9 mouse cellular contexts compared by ENCODE assay signal in genomic region chr11:30186902-30187470, GRCm38 (mm10).
A peak's percentile ranks its signal among the peaks of the same experiment; 100 is the strongest.
DNase-seq lines count a peak whose midpoint lies in the region; ATAC-seq and TF ChIP-seq lines count a peak whose summit lies in the region.
"Had no signal": no experiment of that assay in that cellular context is flagged by ENCODE, and none has a peak within 500 bp of the region (broad histone marks: within the 10 kb centered on the region; RNA-seq: fewer than 3 reads in every experiment).

No protein-coding gene starts in this region.

- H3K4me2 ChIP-seq in hindbrain, postnatal 0 days (ENCODE audit: low read depth, low read length) = no peak overlapping the region
- H3K4me2 ChIP-seq in hindbrain, embryonic 11.5 days (replicated peaks; ENCODE audit: low read depth, low read length) = no peak overlapping the region
- H3K4me2 ChIP-seq in liver, embryonic 12.5 days = peak overlapping the region; percentile 0; the same call in 1 of the 2 replicates
- H3K4me2 ChIP-seq in stomach, postnatal 0 days (replicated peaks; ENCODE audit: low read depth) = peak overlapping the region; percentile 23; the same call in 1 of the 2 replicates
- H3K4me2 ChIP-seq: forebrain, embryonic 13.5 days had no signal

- no peak for TF ChIP-seq CTCF in hindbrain, postnatal 0 days (IDR thresholded peaks at IDR 0.05; ENCODE audit: low read depth)
- TF ChIP-seq CTCF in stomach, postnatal 0 days (IDR thresholded peaks at IDR 0.05; ENCODE audit: low read depth) = no peak

- no peaks in the 10 kb centered on the region for H3K4me1 ChIP-seq in hindbrain, postnatal 0 days (ENCODE audit: insufficient read depth, low read length)
- H3K4me1 ChIP-seq in hindbrain, embryonic 11.5 days (replicated peaks; ENCODE audit: control insufficient read depth, insufficient read depth, low read length) = no peaks in the 10 kb centered on the region
- H3K4me1 ChIP-seq in liver, embryonic 12.5 days = peaks cover 45% of the 10 kb centered on the region
- H3K4me1 ChIP-seq in stomach, postnatal 0 days (replicated peaks; ENCODE audit: control insufficient read depth, insufficient read depth) = peaks cover 12% of the 10 kb centered on the region; the same call in 1 of the 2 replicates

- ATAC-seq in hindbrain, postnatal 0 days = 0 out of 2 replicates have a peak, but pooled peaks have one; percentile 29
- no peak for ATAC-seq in hindbrain, embryonic 11.5 days (ENCODE audit: low FRiP score)
- ATAC-seq in liver, embryonic 12.5 days = 0 out of 2 replicates have a peak, but pooled peaks have one; percentile 59
- no peak for ATAC-seq in stomach, postnatal 0 days (ENCODE audit: low FRiP score, low TSS enrichment)
- ATAC-seq: forebrain, embryonic 13.5 days had no signal

- H3K9me3 ChIP-seq in hindbrain, postnatal 0 days (ENCODE audit: low read length) = no peaks in the 10 kb centered on the region
- no peaks in the 10 kb centered on the region for H3K9me3 ChIP-seq in hindbrain, embryonic 11.5 days (ENCODE audit: control insufficient read depth, low read length)
- H3K9me3 ChIP-seq in liver, embryonic 12.5 days (replicated peaks) = no peaks in the 10 kb centered on the region
- no peaks in the 10 kb centered on the region for H3K9me3 ChIP-seq in stomach, postnatal 0 days (ENCODE audit: control insufficient read depth, low read length)
- H3K9me3 ChIP-seq: forebrain, embryonic 13.5 days had no signal

- no peak overlapping the region for H3K9ac ChIP-seq in hindbrain, postnatal 0 days (replicated peaks; ENCODE audit: low read length)
- H3K9ac ChIP-seq in hindbrain, embryonic 11.5 days (ENCODE audit: low read depth, low read length) = no peak overlapping the region
- H3K9ac ChIP-seq in liver, embryonic 12.5 days = no peak overlapping the region
- H3K9ac ChIP-seq in stomach, postnatal 0 days (ENCODE audit: low read length) = 0 out of 2 replicates have a peak overlapping the region, but pooled peaks have one; percentile 4
- H3K9ac ChIP-seq: forebrain, embryonic 13.5 days had no signal

- 70% methylated on average over 4 of the region's 4 CpGs for WGBS in hindbrain, postnatal 0 days
- 85% methylated on average over 4 of the region's 4 CpGs for WGBS in hindbrain, embryonic 11.5 days
- 52% methylated on average over 4 of the region's 4 CpGs for WGBS in liver, embryonic 12.5 days (ENCODE audit: insufficient replicate concordance)
- 63% methylated on average over 4 of the region's 4 CpGs for WGBS in stomach, postnatal 0 days

- H3K27me3 ChIP-seq in hindbrain, postnatal 0 days (ENCODE audit: insufficient read depth, low read length) = no peaks in the 10 kb centered on the region
- H3K27me3 ChIP-seq in hindbrain, embryonic 11.5 days (ENCODE audit: control insufficient read depth, insufficient read depth, low read length) = no peaks in the 10 kb centered on the region
- H3K27me3 ChIP-seq in liver, embryonic 12.5 days (replicated peaks) = no peaks in the 10 kb centered on the region
- H3K27me3 ChIP-seq in stomach, postnatal 0 days (ENCODE audit: control insufficient read depth, insufficient read depth, low read length) = no peaks in the 10 kb centered on the region
- H3K27me3 ChIP-seq: forebrain, embryonic 13.5 days had no signal

- no peak for TF ChIP-seq EP300 in stomach, postnatal 0 days (optimal IDR thresholded peaks at IDR 0.05)

- no peak overlapping the region for H3K4me3 ChIP-seq in hindbrain, postnatal 0 days (ENCODE audit: low read length)
- H3K4me3 ChIP-seq in hindbrain, embryonic 11.5 days (ENCODE audit: low read depth, low read length) = no peak overlapping the region
- no peak overlapping the region for H3K4me3 ChIP-seq in liver, embryonic 12.5 days
- no peak overlapping the region for H3K4me3 ChIP-seq in stomach, postnatal 0 days (ENCODE audit: low read depth, low read length)
- H3K4me3 ChIP-seq: forebrain, embryonic 13.5 days had no signal

- no peak overlapping the region for H3K27ac ChIP-seq in hindbrain, postnatal 0 days
- no peak overlapping the region for H3K27ac ChIP-seq in hindbrain, embryonic 11.5 days (ENCODE audit: low read depth, low read length)
- H3K27ac ChIP-seq in liver, embryonic 12.5 days = no peak overlapping the region
- 0 out of 2 replicates have a peak overlapping the region, but pooled peaks have one; percentile 30 for H3K27ac ChIP-seq in stomach, postnatal 0 days (replicated peaks)
- H3K27ac ChIP-seq: forebrain, embryonic 13.5 days had no signal

- H3K36me3 ChIP-seq in hindbrain, postnatal 0 days (ENCODE audit: insufficient read depth, low read length) = no peaks in the 10 kb centered on the region; the same call in 1 of the 2 replicates
- H3K36me3 ChIP-seq in hindbrain, embryonic 11.5 days (ENCODE audit: control insufficient read depth, insufficient read depth, low read length) = no peaks in the 10 kb centered on the region
- no peaks in the 10 kb centered on the region for H3K36me3 ChIP-seq in liver, embryonic 12.5 days
- no peaks in the 10 kb centered on the region for H3K36me3 ChIP-seq in stomach, postnatal 0 days (ENCODE audit: control insufficient read depth, insufficient read depth, low read length)

- no peak for DNase-seq in hindbrain, postnatal 0 days (ENCODE audit: low spot score)
- DNase-seq in hindbrain, embryonic 11.5 days (ENCODE audit: low spot score) = no peak
- peak; percentile 16 for DNase-seq in WW6 (ENCODE audit: low read depth, low spot score)
- peak; percentile 39 for DNase-seq in stomach, postnatal 0 days (ENCODE audit: low spot score)
- no peak for DNase-seq in layer of hippocampus, postnatal 36 days
- DNase-seq in cerebellum, adult 11 months = no peak
- no peak for DNase-seq in ovary, adult 18-20 months (ENCODE audit: low spot score)

Comparison
In these comparisons a context has a peak if more than half of its experiments do, and no peak if none do; other contexts are left out.
1. ATAC-seq: peak in hindbrain, postnatal 0 days (single experiment) and liver, embryonic 12.5 days (single experiment); none in hindbrain, embryonic 11.5 days (single experiment) and stomach, postnatal 0 days (single experiment).
2. DNase-seq: peak in WW6 (single experiment) and stomach, postnatal 0 days (single experiment); none in hindbrain, postnatal 0 days (single experiment), hindbrain, embryonic 11.5 days (single experiment), layer of hippocampus, postnatal 36 days (0 of 2), cerebellum, adult 11 months (single experiment) and ovary, adult 18-20 months (single experiment).
3. H3K4me2 ChIP-seq: peak in liver, embryonic 12.5 days (single experiment) and stomach, postnatal 0 days (single experiment); none in hindbrain, postnatal 0 days (single experiment) and hindbrain, embryonic 11.5 days (single experiment).